In genomic region chr6:53765302-53765701, GRCm38 (mm10) we compare ENCODE assay signal across 33 mouse cellular contexts. TPM values are rescaled to one million over a fixed set of nuclear protein-coding genes. Genes with fewer than 3 reads are reported as not detected.
DNase-seq lines count a peak whose midpoint lies in the region; ATAC-seq and TF ChIP-seq lines count a peak whose summit lies in the region.
"Had no signal": no experiment of that assay in that cellular context is flagged by ENCODE, and none has a peak within 500 bp of the region (broad histone marks: within the 10 kb centered on the region; RNA-seq: fewer than 3 reads in every experiment).

No protein-coding gene starts in this region.

- H3K4me1 ChIP-seq in embryonic facial prominence, embryonic 10.5 days = peaks cover 40% of the 10 kb centered on the region
- H3K4me1 ChIP-seq in limb, embryonic 12.5 days (replicated peaks) = peaks cover 41% of the 10 kb centered on the region
- H3K4me1 ChIP-seq in forebrain, postnatal 0 days (ENCODE audit: insufficient read depth) = no peaks in the 10 kb centered on the region

- no peak overlapping the region for H3K27ac ChIP-seq in embryonic facial prominence, embryonic 10.5 days (replicated peaks)
- H3K27ac ChIP-seq in limb, embryonic 12.5 days = peak overlapping the region; percentile 85
- no peak overlapping the region for H3K27ac ChIP-seq in forebrain, postnatal 0 days (ENCODE audit: low read depth, low read length)
- H3K27ac ChIP-seq: gastrocnemius, adult 2 months; heart, adult 2 months; heart, embryonic 13.5 days; hindbrain, embryonic 14.5 days; liver, embryonic 14.5 days; macrophage; midbrain, embryonic 13.5 days; neural tube, embryonic 15.5 days; stomach, postnatal 0 days had no signal

- peak overlapping the region; percentile 3; the same call in 1 of the 2 replicates for H3K4me2 ChIP-seq in limb, embryonic 12.5 days
- no peak overlapping the region for H3K4me2 ChIP-seq in forebrain, postnatal 0 days (ENCODE audit: low read depth)
- H3K4me2 ChIP-seq: heart, embryonic 13.5 days; hindbrain, embryonic 14.5 days; midbrain, embryonic 13.5 days; neural tube, embryonic 15.5 days had no signal

- H3K36me3 ChIP-seq in embryonic facial prominence, embryonic 10.5 days (replicated peaks) = no peaks in the 10 kb centered on the region
- no peaks in the 10 kb centered on the region for H3K36me3 ChIP-seq in limb, embryonic 12.5 days
- H3K36me3 ChIP-seq in forebrain, postnatal 0 days (ENCODE audit: insufficient read depth) = no peaks in the 10 kb centered on the region
- H3K36me3 ChIP-seq: heart, embryonic 13.5 days; midbrain, embryonic 13.5 days; neural tube, embryonic 15.5 days had no signal

- no peak for ATAC-seq in limb, embryonic 12.5 days (ENCODE audit: insufficient number of reproducible peaks, insufficient read depth, low FRiP score, low TSS enrichment, low read depth)
- ATAC-seq in forebrain, postnatal 0 days = no peak
- no peak for ATAC-seq in monocyte, adult 5-6 weeks (replicated peaks; ENCODE audit: insufficient number of reproducible peaks, low FRiP score, low TSS enrichment, poor library complexity, severe bottlenecking)
- ATAC-seq: activated CD4-positive, CD25-positive, alpha-beta regulatory T cell, adult 4 months; forebrain, embryonic 14.5 days; intestine, postnatal 0 days; midbrain, embryonic 13.5 days had no signal

- no peak for TF ChIP-seq CTCF in forebrain, postnatal 0 days (IDR thresholded peaks at IDR 0.05; ENCODE audit: low read depth)

- no peak overlapping the region for H3K9ac ChIP-seq in limb, embryonic 12.5 days (replicated peaks)
- H3K9ac ChIP-seq in forebrain, postnatal 0 days = no peak overlapping the region
- H3K9ac ChIP-seq: heart, embryonic 13.5 days; hindbrain, embryonic 14.5 days; liver, embryonic 14.5 days; midbrain, embryonic 13.5 days; neural tube, embryonic 15.5 days had no signal

- H3K27me3 ChIP-seq in embryonic facial prominence, embryonic 10.5 days (replicated peaks; ENCODE audit: low read depth, poor library complexity, severe bottlenecking) = 0 out of 2 replicates have a peak, but pooled peaks cover 6% of the 10 kb centered on the region
- H3K27me3 ChIP-seq in limb, embryonic 12.5 days = no peaks in the 10 kb centered on the region
- H3K27me3 ChIP-seq in forebrain, postnatal 0 days (ENCODE audit: insufficient read depth, low read length) = no peaks in the 10 kb centered on the region
- H3K27me3 ChIP-seq: heart, embryonic 13.5 days; midbrain, embryonic 13.5 days; neural tube, embryonic 15.5 days had no signal

- H3K9me3 ChIP-seq in embryonic facial prominence, embryonic 10.5 days = no peaks in the 10 kb centered on the region
- H3K9me3 ChIP-seq in limb, embryonic 12.5 days = no peaks in the 10 kb centered on the region
- H3K9me3 ChIP-seq in forebrain, postnatal 0 days (ENCODE audit: low read length) = no peaks in the 10 kb centered on the region
- H3K9me3 ChIP-seq: heart, embryonic 13.5 days; midbrain, embryonic 13.5 days; neural tube, embryonic 15.5 days had no signal

- DNase-seq in adrenal gland, postnatal 14 days = peak; percentile 50
- no peak for DNase-seq in adrenal gland, adult 8-10 months
- DNase-seq in 3T3-L1 (ENCODE audit: low read depth, low spot score) = peak; percentile 63
- peak; percentile 34 for DNase-seq in embryonic facial prominence, embryonic 10.5 days (ENCODE audit: low spot score)
- no peak for DNase-seq in forebrain, postnatal 0 days
- DNase-seq: adrenal gland, postnatal 36 days; cerebellum, adult 18-20 months; cerebellum, postnatal 14 days; gastrocnemius, adult 2 months; gastrocnemius, postnatal 36 days; heart, adult 2 months; heart, postnatal 10 days; kidney, adult 9 months; kidney, postnatal 25 days; liver; lung, adult 2 months; lung, postnatal 10 days; right cerebral cortex, postnatal 4 days; thymus, adult 18-20 months; thymus, postnatal 36 days had no signal

- H3K4me3 ChIP-seq in embryonic facial prominence, embryonic 10.5 days = no peak overlapping the region
- no peak overlapping the region for H3K4me3 ChIP-seq in limb, embryonic 12.5 days (replicated peaks)
- H3K4me3 ChIP-seq in forebrain, postnatal 0 days (ENCODE audit: low read depth, low read length) = no peak overlapping the region
- H3K4me3 ChIP-seq: gastrocnemius, adult 2 months; heart, adult 2 months; heart, embryonic 13.5 days; midbrain, embryonic 13.5 days; neural tube, embryonic 15.5 days had no signal

- 61% methylated on average over 5 of the region's 5 CpGs for WGBS in embryonic facial prominence, embryonic 10.5 days
- WGBS in limb, embryonic 12.5 days = 28% methylated on average over 5 of the region's 5 CpGs
- 75% methylated on average over 5 of the region's 5 CpGs for WGBS in forebrain, postnatal 0 days

RNA-seq across cellular contexts. Expression of gene Tril, which starts 55.3 kb away (rescaled TPM):
- total RNA-seq in adrenal gland, postnatal 14 days (2021) = 11.1 and 13.3 TPM in 2 replicates
- 10 to 100 TPM in 1 of 4 experiments, 1 to 10 TPM in 3; 5.1 to 13.0 (median 8.1) TPM for total RNA-seq in adrenal gland, adult 8-10 months (2022)
- 50.1 and 65.8 TPM in 2 replicates for polyA plus RNA-seq in embryonic facial prominence, embryonic 10.5 days (2016; fragmentation: Nextera tagmentation; extraction: Ambion mirVana)
- 106 and 110 TPM in 2 replicates for polyA plus RNA-seq in limb, embryonic 12.5 days (2016; fragmentation: Nextera tagmentation; extraction: Ambion mirVana)
- total RNA-seq in forebrain, postnatal 0 days (2014; rRNA removed) = 17.8 and 27.8 TPM in 2 replicates
- polyA plus RNA-seq in forebrain, postnatal 0 days (2015; fragmentation: Nextera tagmentation; extraction: Ambion mirVana) = 8.5 and 18.2 TPM in 2 replicates
- not detected in 3 replicates for total RNA-seq in monocyte, adult 5-6 weeks (2017)
- total RNA-seq: megakaryocyte-erythroid progenitor cell, adult 5-6 weeks had no signal
- polyA plus RNA-seq: activated CD4-positive, CD25-positive, alpha-beta regulatory T cell, adult 4 months; macrophage had no signal

Comparison
In these comparisons a context has a peak if more than half of its experiments do, and no peak if none do; other contexts are left out.
1. DNase-seq: peak in adrenal gland, postnatal 14 days (single experiment), 3T3-L1 (single experiment) and embryonic facial prominence, embryonic 10.5 days (single experiment); none in adrenal gland, adult 8-10 months (single experiment) and forebrain, postnatal 0 days (single experiment).